Mouse (Mus musculus): Measurements from ENCODE around the gene Acbd4. TPM values are rescaled to one million over a fixed set of nuclear protein-coding genes. Genes with fewer than 3 reads are reported as not detected.

Acbd4 gene
- polyA plus RNA-seq, 1 experiment, result 44.9 TPM

DNA sequence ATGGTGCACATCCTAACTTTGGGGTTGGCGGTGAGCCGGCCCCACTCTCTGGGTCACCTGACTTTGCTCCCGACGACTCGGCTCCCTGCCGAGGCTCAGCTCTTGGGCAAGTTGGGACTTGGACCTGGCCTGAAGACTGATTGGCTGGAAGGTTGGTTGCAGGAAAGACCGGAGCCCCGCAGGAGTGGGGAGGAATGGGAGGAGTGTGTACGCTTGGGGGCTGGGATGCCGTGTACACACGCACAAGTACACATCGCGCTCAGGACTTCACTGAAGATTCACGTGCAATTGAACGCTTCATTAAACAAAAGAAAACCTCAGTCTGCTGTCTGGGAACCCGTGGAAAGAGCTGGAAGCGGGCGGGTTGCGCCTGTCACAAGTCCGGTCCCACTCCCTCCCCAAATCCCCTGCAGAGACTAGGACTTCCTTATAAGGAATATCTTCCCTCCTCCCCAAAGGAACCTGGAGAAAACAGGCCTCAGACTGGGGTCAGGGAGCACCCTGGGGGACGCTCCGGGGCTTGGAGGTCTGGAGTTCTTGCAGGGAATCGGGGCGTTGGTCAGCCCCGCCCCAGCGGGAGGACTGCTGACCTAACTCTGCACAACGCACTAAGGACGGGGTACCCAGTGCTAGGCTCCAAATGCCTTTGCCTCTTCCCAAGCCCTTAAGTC is 10.5 kb downstream of the Acbd4 start:
- DNase-seq (ENCODE audit: extremely low spot score in 1 of 2, low spot score in 1 of 2), result no peak

- DNase-seq (ENCODE audit: extremely low spot score in 1 of 2, low spot score in 1 of 2), result no peak
These were observed 11.1 kb downstream of the Acbd4 start for GRCm38 (mm10) chr11:103112552-103112912.

- DNase-seq (ENCODE audit: extremely low spot score in 1 of 2, low spot score in 1 of 2), result no peak
These were observed 11.5 kb downstream of the Acbd4 start for GRCm38 (mm10) chr11:103113005-103113404.

GRCm38 (mm10) chr11:103113771-103114170 is 12.3 kb downstream of the Acbd4 start:
- no peak for DNase-seq (ENCODE audit: extremely low spot score in 1 of 2, low spot score in 1 of 2)

DNA sequence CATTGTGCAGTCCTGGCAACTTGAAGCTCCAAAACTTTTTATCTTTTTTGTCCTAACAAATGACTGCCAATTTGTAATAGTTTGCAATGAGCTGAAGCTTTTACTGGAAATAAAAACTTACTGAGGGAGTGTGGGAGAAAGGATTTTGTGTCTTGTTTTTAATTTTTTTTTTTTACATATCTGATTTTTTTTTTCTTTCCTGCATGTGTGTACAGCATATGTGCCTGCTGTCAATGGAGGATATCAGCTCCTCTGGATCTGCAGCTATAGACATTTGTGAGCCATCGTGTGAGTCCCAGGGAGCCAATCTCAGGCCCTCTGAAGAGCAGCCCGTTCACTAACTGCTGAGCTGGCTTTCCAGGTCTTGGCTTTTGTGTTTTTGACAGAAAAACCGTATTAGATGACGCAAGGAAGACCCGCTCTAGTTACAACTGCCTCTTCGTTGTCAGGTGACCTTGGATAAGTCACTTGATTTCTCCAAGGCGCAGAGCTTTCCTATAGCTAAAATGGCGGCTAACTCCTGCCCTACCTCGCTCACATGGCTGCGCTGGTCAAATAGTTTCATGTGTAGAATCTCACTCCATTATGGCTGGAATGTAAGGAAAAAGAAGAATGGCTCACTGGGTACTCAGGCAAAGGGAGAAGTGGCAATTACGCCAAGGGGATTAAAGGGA is 12.9 kb downstream of the Acbd4 start:
- no peak for DNase-seq (ENCODE audit: extremely low spot score in 1 of 2, low spot score in 1 of 2)

GRCm38 (mm10) chr11:103115163-103116007 is 13.9 kb downstream of the Acbd4 start:
- peak; percentile 78 to 85 for DNase-seq (ENCODE audit: extremely low spot score in 1 of 2, low spot score in 1 of 2)

DNA sequence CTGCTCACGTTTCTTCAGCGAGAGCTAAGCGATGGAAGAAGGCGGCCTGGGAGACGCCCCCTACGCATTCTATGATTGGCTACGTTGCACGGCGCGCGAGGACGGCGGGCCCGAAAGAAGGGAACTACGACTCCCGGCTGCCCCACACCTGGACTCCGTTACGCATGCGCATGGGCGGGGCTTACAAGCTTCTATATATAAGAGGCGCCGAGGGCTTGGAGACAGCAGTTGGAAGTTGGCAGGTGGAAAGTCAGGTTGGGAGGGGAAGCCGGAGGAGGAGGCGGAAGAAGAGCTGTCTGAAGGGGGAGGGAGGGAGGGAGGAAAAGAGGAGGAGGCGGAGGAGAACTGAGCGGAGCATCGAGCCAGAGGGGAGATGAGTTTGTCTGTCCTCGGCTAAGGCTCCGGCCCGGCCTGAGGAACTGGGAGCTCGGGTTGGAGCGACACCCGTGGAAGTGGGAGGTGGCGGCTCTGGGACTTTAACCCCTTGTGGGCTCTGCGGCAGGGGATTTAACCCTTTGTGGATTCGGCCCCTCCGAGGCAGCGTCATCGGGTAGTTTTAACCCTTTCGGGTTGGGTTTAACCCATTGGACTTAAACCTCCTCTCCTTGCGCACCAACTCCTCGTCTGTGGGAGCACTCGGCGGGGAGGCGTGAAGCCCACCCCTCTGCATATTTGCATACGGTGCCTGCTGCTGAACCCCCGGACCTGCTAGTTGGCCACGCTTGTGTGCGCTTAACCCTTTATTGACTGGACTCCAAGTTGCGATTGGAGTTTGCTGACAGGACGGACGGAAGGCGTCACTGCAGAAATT is 14.7 kb downstream of the Acbd4 start, which contains the start of gene Hexim1:
Gene Hexim1 (plus strand): TSS at position 224 of the 811 bp plus-strand sequence.
- DNase-seq (ENCODE audit: extremely low spot score in 1 of 2, low spot score in 1 of 2), result peak; percentile 99 to 100

- DNase-seq (ENCODE audit: extremely low spot score in 1 of 2, low spot score in 1 of 2), result peak in 1 of 2 experiments; percentile 75
These were observed 15.6 kb downstream of the Acbd4 start for GRCm38 (mm10) chr11:103116959-103117590.

GRCm38 (mm10) chr11:103117591-103118009 is 16.1 kb downstream of the Acbd4 start:
- peak in 1 of 2 experiments; percentile 41 for DNase-seq (ENCODE audit: extremely low spot score in 1 of 2, low spot score in 1 of 2)

- no peak for DNase-seq (ENCODE audit: extremely low spot score in 1 of 2, low spot score in 1 of 2)
These were observed 17.4 kb downstream of the Acbd4 start for GRCm38 (mm10) chr11:103118866-103119265.

- no peak for DNase-seq (ENCODE audit: extremely low spot score in 1 of 2, low spot score in 1 of 2)
These were observed 18.1 kb downstream of the Acbd4 start for GRCm38 (mm10) chr11:103119609-103120008.

DNA sequence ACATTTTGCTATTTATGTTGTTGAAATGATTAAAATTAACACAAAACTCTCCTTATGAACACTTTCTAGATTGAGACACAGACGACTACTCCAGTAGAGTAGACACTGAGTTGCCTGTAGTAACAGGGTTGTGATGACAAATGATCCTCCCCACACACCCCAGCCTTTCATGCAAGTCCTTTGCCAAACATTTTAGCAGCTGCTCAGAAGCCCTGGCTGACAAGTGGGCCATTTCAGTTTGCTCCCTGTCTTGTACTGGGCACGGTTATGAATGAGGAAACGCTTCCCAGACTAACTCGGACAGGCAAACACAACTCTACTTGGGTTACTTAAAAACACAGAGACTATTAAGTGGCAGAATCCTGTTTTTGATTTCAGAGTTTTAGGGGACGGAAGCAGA is 18.8 kb downstream of the Acbd4 start:
- no peak for DNase-seq (ENCODE audit: extremely low spot score in 1 of 2, low spot score in 1 of 2)

DNA sequence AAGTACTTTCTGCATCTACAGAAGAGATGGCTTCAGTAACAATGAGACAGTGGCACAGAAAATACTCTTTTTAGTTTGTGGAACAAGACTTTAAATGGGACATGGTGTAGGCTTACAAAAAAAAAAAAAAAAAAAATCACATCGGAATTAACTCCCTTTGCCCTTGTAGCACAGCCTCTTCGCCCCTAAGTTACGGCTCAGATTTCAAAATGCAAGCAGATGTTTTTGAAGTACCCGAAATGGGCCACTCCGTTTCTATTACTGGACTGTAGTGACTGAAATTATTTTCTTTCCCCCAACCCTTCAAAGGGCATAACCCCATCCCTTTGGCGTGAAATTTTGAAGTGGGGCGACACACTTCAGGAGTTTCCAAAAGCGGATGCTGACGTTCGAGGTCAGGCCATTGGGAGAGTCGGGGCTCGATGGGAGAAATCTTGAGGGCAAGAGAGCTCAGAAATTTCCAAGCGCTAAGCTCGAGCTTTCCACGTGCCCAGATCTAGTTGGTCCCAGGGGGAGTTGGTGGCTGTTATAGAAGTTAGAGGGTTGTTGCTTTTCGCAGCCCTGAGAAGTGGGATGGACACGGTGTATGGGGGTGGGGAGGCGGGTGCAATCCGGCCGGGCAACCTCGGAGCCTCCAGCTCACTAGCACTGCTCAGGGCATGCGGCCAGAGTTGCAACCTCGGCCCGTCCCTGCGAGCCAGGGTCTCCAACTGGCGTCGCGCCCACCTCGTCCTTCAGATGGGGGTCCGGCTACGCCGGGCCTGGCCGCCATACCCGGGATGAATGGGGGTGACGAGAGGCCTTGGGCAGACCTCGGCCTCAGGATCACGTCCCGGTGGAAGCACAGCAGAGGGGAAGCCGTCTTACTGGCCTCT is 30.5 kb downstream of the Acbd4 start, which contains the start of gene Hexim2:
Gene Hexim2 (plus strand): TSS at position 729 of the 875 bp plus-strand sequence.
- peak in 1 of 2 experiments; percentile 48 for DNase-seq (ENCODE audit: extremely low spot score in 1 of 2, low spot score in 1 of 2)

DNA sequence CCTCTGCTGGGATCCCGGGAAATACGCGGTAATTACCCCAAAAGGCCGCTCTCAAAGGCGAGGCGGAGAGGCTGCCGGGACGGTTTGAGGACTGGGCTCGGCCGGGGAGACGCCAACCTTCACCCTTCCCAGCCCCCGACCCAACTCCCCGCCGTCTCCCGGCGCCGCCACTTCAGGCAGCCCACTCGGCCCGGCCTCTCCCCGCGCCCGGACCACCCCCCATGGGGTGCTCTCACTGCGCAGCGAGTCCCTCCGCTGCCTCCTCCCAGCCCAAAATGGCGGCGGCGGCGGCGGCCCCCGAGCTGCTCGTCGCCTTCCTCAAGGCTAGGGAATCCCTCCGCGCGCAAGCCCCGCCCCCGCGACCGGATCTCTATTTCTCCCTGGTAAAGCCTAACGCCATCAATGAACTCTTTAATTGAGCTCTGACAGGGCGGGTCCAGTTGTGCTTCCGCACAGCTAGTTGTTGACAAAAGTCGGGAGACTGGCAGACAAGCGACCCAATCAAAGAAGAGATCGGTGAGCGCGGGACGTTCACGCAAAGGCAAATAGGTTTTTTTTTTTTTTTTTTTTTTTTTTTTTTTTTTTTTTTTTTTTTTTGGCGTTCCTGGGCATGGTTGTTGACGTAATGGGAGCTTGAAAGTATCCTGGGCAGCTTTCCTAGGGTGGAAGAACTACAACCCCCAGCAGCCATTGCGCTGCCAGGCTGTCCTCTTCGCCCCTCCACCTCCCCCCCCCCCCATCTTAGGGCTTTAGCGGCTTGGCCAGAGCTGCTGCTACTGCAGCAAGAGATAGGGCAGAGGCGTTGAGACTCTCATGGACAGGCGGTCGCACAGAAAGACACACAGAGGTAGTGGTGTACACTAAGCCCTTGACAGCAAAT is 31.3 kb downstream of the Acbd4 start:
- DNase-seq (ENCODE audit: extremely low spot score in 1 of 2, low spot score in 1 of 2), result peak; percentile 100

GRCm38 (mm10) chr11:103133456-103134185 is 32.1 kb downstream of the Acbd4 start:
- DNase-seq (ENCODE audit: extremely low spot score in 1 of 2, low spot score in 1 of 2), result peak in 1 of 2 experiments; percentile 22

- peak in 1 of 2 experiments; percentile 65 for DNase-seq (ENCODE audit: extremely low spot score in 1 of 2, low spot score in 1 of 2)
These were observed 32.7 kb downstream of the Acbd4 start for GRCm38 (mm10) chr11:103134221-103134620.

- no peak for DNase-seq (ENCODE audit: extremely low spot score in 1 of 2, low spot score in 1 of 2)
These were observed 34.6 kb downstream of the Acbd4 start for GRCm38 (mm10) chr11:103136039-103136577.
